Mouse (Mus musculus): ENCODE measurements around the gene Rdh12. TPM values are rescaled to one million over a fixed set of nuclear protein-coding genes. Genes with fewer than 3 reads are reported as not detected.

Rdh12 gene
- polyA plus RNA-seq (2014; fragmentation: Illumina TruSeq; extraction: RNeasy Lipid Tissue Mini Kit (QIAGEN cat#74804); ENCODE audit: low replicate concordance): 0.67 TPM

GRCm38 (mm10) chr12:79208703-79209464 lies at the start of gene Rdh12:
Gene Rdh12, plus strand, starts transcription at chr12:79208914.

GRCm38 (mm10) chr12:79172019-79172941 lies 36.4 kb upstream of the Rdh12 start, which contains the start of gene Vti1b:
Gene Vti1b, minus strand, starts transcription at chr12:79172667.

GRCm38 (mm10) chr12:79192193-79192592 lies 16.5 kb upstream of the Rdh12 start, which contains the start of gene Rdh11:
Gene Rdh11, minus strand, starts transcription at chr12:79192293.

Other genes starting within 250 kb of the Rdh12 start
- gene Tmem229b, start 201.3 kb upstream of the Rdh12 start, polyA plus RNA-seq (2014; fragmentation: Illumina TruSeq; extraction: RNeasy Lipid Tissue Mini Kit (QIAGEN cat#74804); ENCODE audit: low replicate concordance): 3.7 TPM
- gene Plekhh1, start 179.8 kb upstream of the Rdh12 start, polyA plus RNA-seq (2014; fragmentation: Illumina TruSeq; extraction: RNeasy Lipid Tissue Mini Kit (QIAGEN cat#74804); ENCODE audit: low replicate concordance): 48.4 TPM
- gene Pigh, start 119.3 kb upstream of the Rdh12 start, polyA plus RNA-seq (2014; fragmentation: Illumina TruSeq; extraction: RNeasy Lipid Tissue Mini Kit (QIAGEN cat#74804); ENCODE audit: low replicate concordance): 23.7 TPM
- 2,001 TPM for gene Arg2, start 78.1 kb upstream of the Rdh12 start, polyA plus RNA-seq (2014; fragmentation: Illumina TruSeq; extraction: RNeasy Lipid Tissue Mini Kit (QIAGEN cat#74804); ENCODE audit: low replicate concordance)
- 115 TPM for gene Vti1b, start 36.2 kb upstream of the Rdh12 start, polyA plus RNA-seq (2014; fragmentation: Illumina TruSeq; extraction: RNeasy Lipid Tissue Mini Kit (QIAGEN cat#74804); ENCODE audit: low replicate concordance)
- 57.6 TPM for gene Rdh11, start 16.6 kb upstream of the Rdh12 start, polyA plus RNA-seq (2014; fragmentation: Illumina TruSeq; extraction: RNeasy Lipid Tissue Mini Kit (QIAGEN cat#74804); ENCODE audit: low replicate concordance)
- gene Zfyve26, start 87.4 kb downstream of the Rdh12 start, polyA plus RNA-seq (2014; fragmentation: Illumina TruSeq; extraction: RNeasy Lipid Tissue Mini Kit (QIAGEN cat#74804); ENCODE audit: low replicate concordance): 7.2 TPM
- gene Rad51b, start 88.4 kb downstream of the Rdh12 start, polyA plus RNA-seq (2014; fragmentation: Illumina TruSeq; extraction: RNeasy Lipid Tissue Mini Kit (QIAGEN cat#74804); ENCODE audit: low replicate concordance): 0.74 TPM